Mouse (Mus musculus): Measurements from ENCODE around the gene Gm8247.
"Not testable (repeated sequence)": the region's sequence is repeated elsewhere in the genome, so short reads cannot be mapped to it uniquely, and the experiment has no call there.

The Gm8247 gene

DNA sequence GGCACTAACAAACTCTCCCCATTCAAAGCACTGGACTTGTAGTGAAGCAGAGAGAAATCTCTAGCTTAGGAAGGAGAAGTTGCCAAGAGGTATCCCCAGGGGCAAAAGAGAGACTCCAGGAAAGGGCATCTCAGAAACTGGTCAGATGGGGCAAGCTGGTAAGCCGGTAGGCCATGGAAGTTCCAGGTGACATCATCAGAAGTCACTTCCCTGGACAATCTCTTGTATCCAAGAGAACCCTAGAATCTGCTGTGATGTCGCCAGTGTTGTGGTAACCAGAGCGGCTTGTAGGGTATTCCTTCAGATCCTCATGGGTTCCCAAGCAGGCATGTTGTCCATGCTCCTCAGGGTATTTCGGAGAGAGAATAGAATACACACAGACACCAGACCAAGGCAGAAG, at the start of gene Gm8247:
TSS of gene Gm8247 (plus strand) at position 301 of the 400 bp plus-strand sequence.
- DNase-seq: not testable (repeated sequence)

DNA sequence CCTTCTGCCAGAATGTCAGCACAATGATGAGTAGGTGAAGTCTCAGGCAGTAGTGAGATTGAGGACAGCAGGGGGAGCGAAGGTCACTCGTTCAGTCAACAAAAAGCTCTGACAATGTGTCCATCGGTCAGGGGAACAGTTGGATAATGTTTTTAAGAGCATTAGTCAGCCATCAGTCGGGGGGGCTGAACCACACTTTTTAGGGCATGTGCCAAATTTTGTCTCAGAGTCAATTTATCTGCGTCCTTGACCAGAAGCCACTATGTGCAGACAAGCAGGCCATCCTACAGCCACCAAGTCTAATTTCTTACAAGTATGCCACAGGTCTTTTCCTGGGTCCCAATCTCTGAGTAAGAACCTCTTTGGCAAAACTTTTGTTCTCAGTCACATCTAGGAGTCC, 35.0 kb upstream of the Gm8247 start:
- DNase-seq: not testable (repeated sequence)

DNA sequence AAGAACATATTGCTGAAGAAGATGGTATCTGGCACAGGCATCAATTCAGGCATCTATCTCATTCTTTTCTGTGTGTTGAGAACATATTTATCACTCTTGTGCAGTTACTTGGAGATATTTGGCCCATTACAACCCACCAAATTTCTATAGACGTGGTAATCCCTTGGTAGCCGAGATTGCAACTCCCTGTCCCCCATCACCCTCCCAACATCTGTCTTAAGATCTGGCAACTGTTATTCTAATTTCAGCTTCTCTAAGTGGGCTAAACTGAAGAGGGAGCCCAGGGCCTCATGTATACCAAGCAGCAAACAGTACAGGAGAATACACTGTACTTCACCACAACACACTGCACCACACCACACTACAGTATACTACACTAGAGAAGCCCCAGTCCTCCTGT, 8.8 kb downstream of the Gm8247 start:
- DNase-seq: not testable (repeated sequence)

- not testable (repeated sequence) for DNase-seq
Observed at GRCm38 (mm10) chr14:44627737-44628136, 44.8 kb downstream of the Gm8247 start, which contains the start of gene Gm5624. Gene Gm5624, minus strand, starts transcription at chr14:44627938.
